18 mouse cellular contexts compared by ENCODE assay signal in genomic region chr13:94441199-94441598, GRCm38 (mm10).
A peak's percentile ranks its signal among the peaks of the same experiment; 100 is the strongest.
DNase-seq lines count a peak whose midpoint lies in the region; ATAC-seq and TF ChIP-seq lines count a peak whose summit lies in the region.
"Had no signal": no experiment of that assay in that cellular context is flagged by ENCODE, and none has a peak within 500 bp of the region (broad histone marks: within the 10 kb centered on the region; RNA-seq: fewer than 3 reads in every experiment).

No protein-coding gene starts in this region.

- H3K9ac ChIP-seq in lung, postnatal 0 days (replicated peaks; ENCODE audit: low read depth): no peak overlapping the region
- no peak overlapping the region for H3K9ac ChIP-seq in hindbrain, postnatal 0 days (replicated peaks; ENCODE audit: low read length)
- H3K9ac ChIP-seq: forebrain, embryonic 12.5 days; heart, embryonic 13.5 days; liver, embryonic 14.5 days; midbrain, embryonic 12.5 days had no signal

- H3K4me3 ChIP-seq in lung, postnatal 0 days (ENCODE audit: low read depth, low read length): no peak overlapping the region
- H3K4me3 ChIP-seq in hindbrain, postnatal 0 days (ENCODE audit: low read length): no peak overlapping the region
- H3K4me3 ChIP-seq: forebrain, embryonic 12.5 days; heart, embryonic 13.5 days; hindbrain, embryonic 10.5 days; left cerebral cortex, adult 2 months; limb, embryonic 10.5 days; midbrain, embryonic 12.5 days had no signal

- no peaks in the 10 kb centered on the region for H3K9me3 ChIP-seq in lung, postnatal 0 days (ENCODE audit: low read length)
- H3K9me3 ChIP-seq in hindbrain, postnatal 0 days (ENCODE audit: low read length): no peaks in the 10 kb centered on the region
- H3K9me3 ChIP-seq: forebrain, embryonic 12.5 days; heart, embryonic 13.5 days; hindbrain, embryonic 10.5 days; limb, embryonic 10.5 days; midbrain, embryonic 12.5 days had no signal

- peak; percentile 92 for ATAC-seq in lung, postnatal 0 days
- no peak for ATAC-seq in hindbrain, postnatal 0 days

- H3K27ac ChIP-seq in lung, postnatal 0 days (ENCODE audit: low read length): 0 out of 2 replicates have a peak overlapping the region, but pooled peaks have one; percentile 64
- no peak overlapping the region for H3K27ac ChIP-seq in hindbrain, postnatal 0 days
- H3K27ac ChIP-seq: forebrain, embryonic 12.5 days; heart, embryonic 13.5 days; hindbrain, embryonic 10.5 days; left cerebral cortex, adult 2 months; limb, embryonic 10.5 days; liver, embryonic 14.5 days; midbrain, embryonic 12.5 days had no signal

- H3K4me2 ChIP-seq in lung, postnatal 0 days (replicated peaks; ENCODE audit: low read depth, low read length): no peak overlapping the region
- H3K4me2 ChIP-seq in hindbrain, postnatal 0 days (ENCODE audit: low read depth, low read length): no peak overlapping the region
- H3K4me2 ChIP-seq: forebrain, embryonic 12.5 days; heart, embryonic 13.5 days; midbrain, embryonic 12.5 days had no signal

- H3K36me3 ChIP-seq in lung, postnatal 0 days (ENCODE audit: insufficient read depth, low read length): 0 out of 2 replicates have a peak, but pooled peaks cover 3% of the 10 kb centered on the region
- H3K36me3 ChIP-seq in hindbrain, postnatal 0 days (ENCODE audit: insufficient read depth, low read length): no peaks in the 10 kb centered on the region; the same call in 1 of the 2 replicates

- no peak for TF ChIP-seq CTCF in lung, postnatal 0 days (IDR thresholded peaks at IDR 0.05)
- no peak for TF ChIP-seq CTCF in hindbrain, postnatal 0 days (IDR thresholded peaks at IDR 0.05; ENCODE audit: low read depth)

- peak; percentile 17 for DNase-seq in adrenal gland, postnatal 14 days
- DNase-seq in adrenal gland, adult 8-10 months: no peak
- peak; percentile 40 for DNase-seq in heart, adult 8-10 months (ENCODE audit: low spot score)
- DNase-seq in heart, postnatal 4 days: no peak
- DNase-seq in lung, postnatal 0 days (ENCODE audit: low spot score): peak; percentile 71
- no peak for DNase-seq in lung, postnatal 4 days
- DNase-seq in skeletal muscle tissue, adult 2 months (ENCODE audit: low read depth, low spot score): peak; percentile 43
- DNase-seq in hindbrain, postnatal 0 days (ENCODE audit: low spot score): no peak
- DNase-seq: cerebellum, postnatal 36 days; kidney, postnatal 10 days; thymus, postnatal 4 days had no signal

- H3K4me1 ChIP-seq in lung, postnatal 0 days (ENCODE audit: insufficient read depth, low read depth, low read length): peaks cover 8% of the 10 kb centered on the region; the same call in 1 of the 2 replicates
- no peaks in the 10 kb centered on the region for H3K4me1 ChIP-seq in hindbrain, postnatal 0 days (ENCODE audit: insufficient read depth, low read length)
- H3K4me1 ChIP-seq: forebrain, embryonic 12.5 days; midbrain, embryonic 12.5 days had no signal

- H3K27me3 ChIP-seq in lung, postnatal 0 days (replicated peaks; ENCODE audit: insufficient read depth, low read length): no peaks in the 10 kb centered on the region
- H3K27me3 ChIP-seq in hindbrain, postnatal 0 days (ENCODE audit: insufficient read depth, low read length): no peaks in the 10 kb centered on the region
- H3K27me3 ChIP-seq: forebrain, embryonic 12.5 days; heart, embryonic 13.5 days; midbrain, embryonic 12.5 days had no signal

- TF ChIP-seq EP300 in lung, postnatal 0 days (IDR thresholded peaks at IDR 0.05): peak; percentile 65

- WGBS in lung, postnatal 0 days: 31% methylated on average over 4 of the region's 4 CpGs
- 82% methylated on average over 4 of the region's 4 CpGs for WGBS in hindbrain, postnatal 0 days

Comparison
In these comparisons a context has a peak if more than half of its experiments do, and no peak if none do; other contexts are left out.
1. DNase-seq: peak in adrenal gland, postnatal 14 days (single experiment), heart, adult 8-10 months (single experiment), lung, postnatal 0 days (single experiment) and skeletal muscle tissue, adult 2 months (single experiment); none in adrenal gland, adult 8-10 months (single experiment), heart, postnatal 4 days (single experiment), lung, postnatal 4 days (0 of 2) and hindbrain, postnatal 0 days (single experiment).